Mouse (Mus musculus): ENCODE results near the gene Efcab11.

DNA sequence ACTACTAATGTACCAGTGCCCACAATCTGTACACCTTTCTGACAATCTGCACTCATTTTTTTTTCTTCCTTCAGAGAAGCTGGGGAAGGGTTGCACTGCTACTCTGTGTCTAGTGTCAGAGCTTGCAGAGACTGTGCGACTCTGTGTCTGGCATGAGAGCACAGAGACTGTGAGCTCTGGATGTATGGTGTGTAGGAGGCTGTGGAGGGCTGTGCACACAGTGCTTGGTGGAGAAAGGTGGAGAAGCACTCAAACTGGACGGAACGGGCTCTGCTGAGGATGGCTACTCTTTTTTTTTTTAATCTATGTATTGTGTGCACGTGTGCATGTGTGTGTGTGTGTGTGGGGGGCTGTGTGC lies 90.1 kb downstream of the Efcab11 start:
- no peak for TF ChIP-seq CTCF (IDR thresholded peaks at IDR 0.05; ENCODE audit: low read depth, low read length)
- no peak for TF ChIP-seq GATA1 (IDR thresholded peaks at IDR 0.05; ENCODE audit: borderline replicate concordance, low read length)
- no peak for TF ChIP-seq TAL1 (conservative IDR thresholded peaks at IDR 0.05; ENCODE audit: low read depth, low read length)
